Mouse (Mus musculus): ENCODE results near the gene Lta. TPM values are rescaled to one million over a fixed set of nuclear protein-coding genes. Genes with fewer than 3 reads are reported as not detected.

The Lta gene
- polyA plus RNA-seq (2014; fragmentation: Nextera tagmentation; extraction: Ambion mirVana) = not detected in 2 replicates

DNA sequence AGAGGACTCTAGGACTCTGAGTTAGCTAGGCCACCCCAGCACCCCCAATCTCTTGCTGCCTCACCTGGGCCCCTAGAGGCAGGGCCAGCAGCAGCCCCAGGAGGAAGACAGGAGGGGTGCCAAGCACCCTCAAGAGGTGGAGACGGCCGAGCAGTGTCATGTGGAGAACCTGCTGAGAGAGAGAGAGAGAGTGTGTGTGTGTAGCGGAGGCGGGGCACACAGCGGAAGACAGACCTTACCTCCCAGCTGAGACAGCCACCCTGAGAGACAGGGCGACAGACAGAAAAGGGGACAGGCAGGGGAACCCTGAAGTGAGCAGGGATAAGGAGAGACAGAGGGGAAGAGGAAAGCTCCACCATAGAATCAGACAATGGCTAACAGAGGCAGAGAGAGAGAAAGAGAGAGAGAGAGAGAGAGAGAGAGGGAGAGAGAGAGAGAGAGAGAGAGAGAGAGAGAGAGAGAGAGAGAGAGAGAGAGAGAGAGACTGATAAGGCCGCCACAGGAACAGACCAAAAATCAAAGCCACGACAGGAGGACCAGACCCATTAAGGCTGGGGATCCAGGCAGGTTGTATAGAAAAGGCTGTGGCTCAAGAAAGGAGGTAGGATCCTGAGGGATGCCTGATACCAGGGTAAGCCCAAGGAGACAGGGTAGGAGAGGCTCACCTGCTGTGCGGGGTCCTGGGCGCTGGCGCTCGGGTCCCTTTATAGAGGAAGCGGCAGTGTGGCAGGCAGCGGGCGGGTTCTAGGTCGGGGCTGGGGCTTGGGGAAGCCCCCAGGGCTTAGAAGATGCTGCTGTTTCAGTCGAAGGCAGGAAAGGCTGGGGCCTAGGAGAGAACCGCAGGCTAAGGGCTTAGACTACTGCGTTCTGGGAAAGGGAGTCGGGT, at the start of gene Lta:
Lta (minus strand) TSS at position 858 of the 886 bp plus-strand sequence.
- Histone ChIP-seq H3K27ac (ENCODE audit: low read depth, low read length) (no peak within 1 kb of the TSS), H3K4me2 (no peak within 1 kb of the TSS), H3K4me1 (ENCODE audit: control insufficient read depth, insufficient read depth, low read length) (no peaks in the 10 kb centered on the region), H3K36me3 (ENCODE audit: control insufficient read depth, insufficient read depth, low read length) (no peaks in the 10 kb centered on the region), H3K9me3 (ENCODE audit: control insufficient read depth, low read length) (no peaks in the 10 kb centered on the region), H3K4me3 (ENCODE audit: low read depth, low read length) (no peak within 1 kb of the TSS), H3K9ac (ENCODE audit: low read length) (no peak within 1 kb of the TSS), H3K27me3 (ENCODE audit: control insufficient read depth, insufficient read depth, low read length) (no peaks in the 10 kb centered on the region)
- ATAC-seq (ENCODE audit: low FRiP score) (no peak), DNase-seq (ENCODE audit: low spot score, missing footprints) (no peak)
- 32% methylated on average over 19 of the region's 20 CpGs for WGBS

DNA sequence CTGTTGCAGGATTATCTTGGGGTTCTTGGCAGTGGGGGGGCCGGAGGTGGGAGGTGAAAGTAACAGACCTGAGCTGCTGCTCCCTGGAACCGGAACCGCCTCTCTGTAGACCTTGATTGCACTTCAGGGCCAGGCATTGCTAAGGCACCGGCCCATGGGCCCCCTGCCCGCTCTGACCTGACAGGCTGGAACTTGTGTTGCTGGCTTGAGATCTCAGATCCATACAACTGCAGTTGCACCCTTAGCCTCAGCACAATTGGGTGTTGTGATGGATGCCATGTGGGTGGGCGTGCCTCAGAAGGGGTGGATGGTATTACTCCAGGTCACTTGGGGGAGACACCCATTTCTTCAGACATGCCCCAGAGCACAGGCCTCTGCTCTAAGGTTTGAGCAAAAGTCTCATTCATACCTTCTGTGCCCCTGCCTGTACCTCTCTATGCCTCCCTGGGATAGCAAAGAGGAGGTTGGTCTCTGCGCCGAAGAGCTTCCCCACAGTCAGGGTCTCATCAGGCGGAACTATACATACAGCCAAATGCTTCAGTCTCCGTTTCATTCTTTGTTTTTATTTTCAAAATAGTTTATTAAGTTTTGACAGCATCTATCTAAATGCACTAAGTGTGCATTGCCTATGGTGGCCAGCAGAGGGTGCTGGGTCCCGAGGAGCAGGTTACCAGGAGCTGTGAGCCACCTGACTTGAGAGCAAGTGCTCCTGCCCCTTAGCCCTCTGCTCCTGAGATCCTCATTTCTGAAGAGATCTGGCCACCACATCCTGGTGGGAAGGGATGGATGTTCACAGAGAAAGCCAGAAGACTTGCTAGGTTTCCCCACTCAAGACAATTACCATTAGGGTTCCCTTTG, 49.3 kb upstream of the Lta start:
- Histone ChIP-seq H3K4me1 (ENCODE audit: control insufficient read depth, insufficient read depth, low read length) (no peaks in the 10 kb centered on the region), H3K36me3 (ENCODE audit: control insufficient read depth, insufficient read depth, low read length) (peaks cover 29% of the 10 kb centered on the region), H3K4me2 (no peak overlapping the region), H3K4me3 (ENCODE audit: low read depth, low read length) (no peak overlapping the region), H3K9ac (ENCODE audit: low read length) (no peak overlapping the region), H3K27me3 (ENCODE audit: control insufficient read depth, insufficient read depth, low read length) (no peaks in the 10 kb centered on the region), H3K27ac (ENCODE audit: low read depth, low read length) (no peak overlapping the region), H3K9me3 (ENCODE audit: control insufficient read depth, low read length) (no peaks in the 10 kb centered on the region)
- WGBS = 56% methylated on average over 11 of the region's 11 CpGs
- peak; percentile 40 for ATAC-seq (ENCODE audit: low FRiP score)
- DNase-seq (ENCODE audit: low spot score, missing footprints) = peak; percentile 93

DNA sequence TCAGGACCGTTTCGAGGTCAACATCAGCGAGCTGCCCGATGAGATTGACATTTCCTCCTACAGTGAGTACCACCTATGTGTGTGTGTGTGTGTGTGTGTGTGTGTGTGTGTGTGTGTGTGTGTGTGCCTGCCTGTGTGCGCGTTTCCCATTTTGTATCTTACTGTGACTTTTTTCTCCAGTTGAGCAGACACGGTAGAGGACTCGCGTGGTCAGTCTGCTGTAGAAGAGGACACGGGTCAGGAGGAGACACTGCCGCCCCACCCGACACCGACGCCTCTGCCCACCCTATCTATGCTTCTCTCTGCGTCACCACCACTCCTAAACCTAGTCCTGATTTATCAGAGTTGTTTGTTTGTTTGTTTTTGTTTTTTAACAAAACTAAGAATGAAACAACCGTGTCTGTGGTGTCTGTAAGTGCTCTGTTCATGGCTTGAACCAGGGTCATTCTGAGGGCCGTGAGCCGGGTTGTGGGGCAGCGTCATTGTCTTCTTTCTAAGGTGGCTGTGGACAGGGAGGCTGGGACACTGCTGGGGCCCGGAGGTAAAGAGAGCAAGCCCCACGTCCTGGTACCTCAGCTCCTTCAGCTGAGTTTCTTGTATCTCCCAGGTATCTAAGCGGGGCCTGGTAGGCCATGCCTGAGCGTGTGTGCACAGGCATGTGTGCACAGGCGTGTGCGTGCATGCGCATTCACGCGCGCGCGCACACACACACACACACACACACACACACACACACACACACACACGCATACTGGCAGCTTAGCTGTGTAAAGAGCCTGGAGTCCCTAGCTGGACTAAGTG, 48.3 kb upstream of the Lta start:
- H3K4me1 ChIP-seq (ENCODE audit: control insufficient read depth, insufficient read depth, low read length) = no peaks in the 10 kb centered on the region
- peak; percentile 81 for DNase-seq (ENCODE audit: low spot score, missing footprints)
- no peaks in the 10 kb centered on the region for H3K27me3 ChIP-seq (ENCODE audit: control insufficient read depth, insufficient read depth, low read length)
- H3K36me3 ChIP-seq (ENCODE audit: control insufficient read depth, insufficient read depth, low read length) = peaks cover 37% of the 10 kb centered on the region
- ATAC-seq (ENCODE audit: low FRiP score) = peak; percentile 7; the same call in 1 of the 2 replicates
- H3K9ac ChIP-seq (ENCODE audit: low read length) = no peak overlapping the region
- no peak overlapping the region; the same call in 1 of the 2 replicates for H3K27ac ChIP-seq (ENCODE audit: low read depth, low read length)
- H3K4me2 ChIP-seq = no peak overlapping the region
- WGBS = 89% methylated on average over 32 of the region's 32 CpGs
- no peaks in the 10 kb centered on the region for H3K9me3 ChIP-seq (ENCODE audit: control insufficient read depth, low read length)
- H3K4me3 ChIP-seq (ENCODE audit: low read depth, low read length) = no peak overlapping the region

DNA sequence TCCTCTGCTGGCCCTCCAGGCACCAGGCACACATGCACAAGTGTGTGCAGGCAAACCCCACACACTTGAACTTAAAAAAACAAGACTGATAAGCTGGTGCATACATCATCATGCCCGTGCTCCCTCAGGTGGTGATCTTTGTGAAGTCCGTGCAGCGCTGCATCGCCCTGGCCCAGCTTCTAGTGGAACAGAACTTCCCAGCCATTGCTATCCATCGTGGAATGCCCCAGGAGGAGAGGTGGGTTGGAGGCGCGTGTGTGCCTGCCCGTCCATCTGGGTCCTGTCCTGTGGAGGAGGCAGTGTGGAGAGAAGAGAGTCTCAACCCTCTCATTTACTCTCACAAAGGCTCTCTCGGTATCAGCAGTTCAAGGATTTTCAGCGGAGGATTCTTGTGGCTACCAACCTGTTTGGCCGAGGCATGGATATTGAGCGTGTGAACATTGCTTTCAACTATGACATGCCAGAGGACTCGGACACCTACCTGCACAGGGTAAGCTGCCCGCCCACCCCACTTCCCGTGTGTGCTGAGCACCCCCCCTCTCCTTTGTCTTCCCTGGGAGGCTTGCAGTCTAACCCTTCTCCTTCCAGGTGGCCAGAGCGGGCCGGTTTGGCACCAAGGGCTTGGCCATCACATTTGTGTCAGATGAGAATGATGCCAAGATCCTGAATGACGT, 47.6 kb upstream of the Lta start:
- Histone ChIP-seq H3K4me2 (no peak overlapping the region), H3K4me3 (ENCODE audit: low read depth, low read length) (no peak overlapping the region), H3K4me1 (ENCODE audit: control insufficient read depth, insufficient read depth, low read length) (no peaks in the 10 kb centered on the region), H3K9me3 (ENCODE audit: control insufficient read depth, low read length) (no peaks in the 10 kb centered on the region), H3K27ac (ENCODE audit: low read depth, low read length) (no peak overlapping the region), H3K9ac (ENCODE audit: low read length) (no peak overlapping the region), H3K27me3 (ENCODE audit: control insufficient read depth, insufficient read depth, low read length) (no peaks in the 10 kb centered on the region), H3K36me3 (ENCODE audit: control insufficient read depth, insufficient read depth, low read length) (peaks cover 38% of the 10 kb centered on the region)
- WGBS = 90% methylated on average over 18 of the region's 18 CpGs
- DNase-seq (ENCODE audit: low spot score, missing footprints) = peak; percentile 86
- ATAC-seq (ENCODE audit: low FRiP score) = no peak

DNA sequence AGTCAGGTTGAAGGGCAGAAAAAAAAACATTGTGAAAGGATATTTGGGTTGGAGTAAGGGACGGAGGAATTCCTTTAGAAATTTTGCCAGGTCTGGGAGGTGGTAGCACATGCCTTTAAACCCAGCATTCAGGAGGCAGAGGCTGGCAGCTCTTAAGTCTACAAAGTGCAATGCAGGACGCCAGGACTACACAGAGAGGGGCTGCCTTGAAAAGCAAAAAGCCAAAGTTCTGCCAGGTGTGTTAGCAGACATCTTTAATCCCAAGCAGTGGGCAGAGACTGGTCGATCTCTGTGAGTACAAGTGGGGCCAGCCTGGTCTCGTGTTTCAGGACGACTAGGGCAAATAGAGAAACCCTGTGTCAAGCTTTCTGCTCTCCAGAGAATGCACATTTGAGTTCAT, 46.8 kb upstream of the Lta start:
- H3K27me3 ChIP-seq (ENCODE audit: control insufficient read depth, insufficient read depth, low read length) = no peaks in the 10 kb centered on the region
- WGBS = 88% methylated on average over 5 of the region's 5 CpGs
- DNase-seq (ENCODE audit: low spot score, missing footprints) (peak; percentile 84), ATAC-seq (ENCODE audit: low FRiP score) (no peak)
- H3K9me3 ChIP-seq (ENCODE audit: control insufficient read depth, low read length) = no peaks in the 10 kb centered on the region
- H3K4me3 ChIP-seq (ENCODE audit: low read depth, low read length) = no peak overlapping the region
- H3K27ac ChIP-seq (ENCODE audit: low read depth, low read length) = no peak overlapping the region
- H3K4me2 ChIP-seq = no peak overlapping the region
- H3K9ac ChIP-seq (ENCODE audit: low read length) = no peak overlapping the region
- no peaks in the 10 kb centered on the region for H3K4me1 ChIP-seq (ENCODE audit: control insufficient read depth, insufficient read depth, low read length)
- peaks cover 45% of the 10 kb centered on the region for H3K36me3 ChIP-seq (ENCODE audit: control insufficient read depth, insufficient read depth, low read length)

DNA sequence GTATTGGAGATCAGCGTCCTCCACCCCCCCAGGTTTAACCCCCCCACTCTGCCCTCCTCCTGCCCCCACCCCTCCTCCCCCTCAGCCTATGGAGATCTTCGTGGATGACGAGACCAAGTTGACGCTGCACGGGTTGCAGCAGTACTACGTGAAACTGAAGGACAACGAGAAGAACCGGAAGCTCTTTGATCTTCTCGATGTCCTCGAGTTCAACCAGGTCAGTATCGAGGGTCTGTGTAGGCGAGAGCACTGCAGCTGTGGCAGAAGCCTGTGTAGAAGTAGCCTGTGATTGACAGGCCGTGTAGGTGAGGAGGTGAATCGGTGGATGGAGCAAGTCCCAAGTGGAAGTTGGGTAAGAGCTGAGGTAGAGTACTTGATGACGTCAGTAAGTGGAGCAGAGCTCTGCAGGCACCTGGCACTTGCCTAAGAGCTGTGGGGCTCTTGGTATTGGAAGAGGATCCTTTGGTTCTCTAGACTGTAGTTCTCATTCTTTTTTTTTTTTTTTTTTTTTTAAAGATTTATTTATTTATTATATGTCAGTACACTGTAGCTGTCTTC, 46.1 kb upstream of the Lta start:
- no peak overlapping the region for H3K4me2 ChIP-seq
- WGBS = 85% methylated on average over 15 of the region's 15 CpGs
- no peaks in the 10 kb centered on the region for H3K9me3 ChIP-seq (ENCODE audit: control insufficient read depth, low read length)
- H3K9ac ChIP-seq (ENCODE audit: low read length) = no peak overlapping the region
- H3K4me1 ChIP-seq (ENCODE audit: control insufficient read depth, insufficient read depth, low read length) = no peaks in the 10 kb centered on the region
- H3K36me3 ChIP-seq (ENCODE audit: control insufficient read depth, insufficient read depth, low read length) = peaks cover 53% of the 10 kb centered on the region
- DNase-seq (ENCODE audit: low spot score, missing footprints) (peak; percentile 80), ATAC-seq (ENCODE audit: low FRiP score) (no peak)
- H3K27ac ChIP-seq (ENCODE audit: low read depth, low read length) = no peak overlapping the region
- no peak overlapping the region for H3K4me3 ChIP-seq (ENCODE audit: low read depth, low read length)
- H3K27me3 ChIP-seq (ENCODE audit: control insufficient read depth, insufficient read depth, low read length) = no peaks in the 10 kb centered on the region

DNA sequence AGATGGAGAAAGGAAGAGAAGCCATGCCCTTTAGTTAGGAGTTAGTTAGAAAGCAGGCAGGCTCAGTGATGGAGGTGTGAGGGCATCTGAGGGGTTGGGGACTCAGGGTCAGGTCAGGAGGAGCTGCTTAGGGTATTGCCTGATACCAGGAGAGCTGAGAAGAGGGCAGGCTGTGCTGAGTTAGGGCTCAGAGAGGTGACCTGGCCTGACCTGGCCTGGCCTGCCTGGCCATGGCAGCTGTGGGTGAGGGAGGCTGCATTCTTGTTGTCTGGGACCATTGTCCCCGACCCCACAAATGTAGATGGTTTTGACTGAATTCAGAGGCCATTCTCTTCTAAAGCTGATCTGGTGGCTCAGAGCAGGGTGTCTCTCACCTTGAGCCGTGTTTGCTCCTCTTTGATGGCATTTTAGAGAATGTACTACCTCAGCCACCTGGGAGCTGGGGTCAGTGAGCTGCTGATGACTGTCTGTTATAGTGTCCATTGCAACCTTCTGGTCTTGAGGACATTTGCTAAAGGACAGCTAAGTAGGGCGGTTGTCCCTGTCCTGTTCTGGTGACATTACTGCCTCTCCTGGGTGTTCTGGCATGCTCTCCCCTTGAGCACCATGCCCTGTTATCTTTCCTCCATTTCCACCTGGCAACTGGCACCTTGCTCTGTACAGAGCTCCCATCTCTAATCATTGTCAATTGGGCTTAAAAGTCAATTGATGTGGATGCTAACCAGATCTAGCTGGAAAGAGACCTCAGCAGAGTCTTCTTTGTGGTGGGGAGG, 45.4 kb upstream of the Lta start:
- Histone ChIP-seq H3K27me3 (ENCODE audit: control insufficient read depth, insufficient read depth, low read length) (no peaks in the 10 kb centered on the region), H3K4me2 (no peak overlapping the region), H3K36me3 (ENCODE audit: control insufficient read depth, insufficient read depth, low read length) (peaks cover 56% of the 10 kb centered on the region), H3K27ac (ENCODE audit: low read depth, low read length) (no peak overlapping the region), H3K4me3 (ENCODE audit: low read depth, low read length) (no peak overlapping the region), H3K9me3 (ENCODE audit: control insufficient read depth, low read length) (no peaks in the 10 kb centered on the region), H3K4me1 (ENCODE audit: control insufficient read depth, insufficient read depth, low read length) (0 out of 2 replicates have a peak, but pooled peaks cover 4% of the 10 kb centered on the region), H3K9ac (ENCODE audit: low read length) (no peak overlapping the region)
- DNase-seq (ENCODE audit: low spot score, missing footprints) (peak; percentile 75), ATAC-seq (ENCODE audit: low FRiP score) (no peak)
- WGBS = 98% methylated on average over 3 of the region's 3 CpGs

Data from midbrain, embryonic 11.5 days (tissue).